Mouse (Mus musculus): Measurements from ENCODE around the gene Dock6. TPM values are rescaled to one million over a fixed set of nuclear protein-coding genes. Genes with fewer than 3 reads are reported as not detected.

The Dock6 gene
- polyA plus RNA-seq, 1 experiment from 2014 or later, result 15.5 TPM

GRCm38 (mm10) chr9:21762135-21762534 is 90.3 kb downstream of the Dock6 start:
- no peaks in the 10 kb centered on the region for H3K4me1 ChIP-seq (replicated peaks; ENCODE audit: control insufficient read depth, insufficient read depth, low read length)
- no peaks in the 10 kb centered on the region for H3K9me3 ChIP-seq (ENCODE audit: control insufficient read depth)
- H3K9ac ChIP-seq (ENCODE audit: low read depth, low read length), result no peak overlapping the region
- H3K4me2 ChIP-seq (replicated peaks; ENCODE audit: low read depth), result no peak overlapping the region
- H3K36me3 ChIP-seq (ENCODE audit: control insufficient read depth, insufficient read depth), result no peaks in the 10 kb centered on the region
- H3K4me3 ChIP-seq (ENCODE audit: low read depth, low read length), result no peak overlapping the region
- H3K27me3 ChIP-seq (replicated peaks; ENCODE audit: control insufficient read depth, insufficient read depth, low read length), result no peaks in the 10 kb centered on the region
- TF ChIP-seq CTCF (IDR thresholded peaks at IDR 0.05; ENCODE audit: low read depth), result no peak
- ATAC-seq, result peak; percentile 48
- H3K27ac ChIP-seq (ENCODE audit: low read depth, low read length), result 0 out of 2 replicates have a peak overlapping the region, but pooled peaks have one; percentile 11

- peak; percentile 92 for ATAC-seq
- H3K4me2 ChIP-seq (replicated peaks; ENCODE audit: low read depth), result peak within 1 kb of the TSS; percentile 90
- H3K9me3 ChIP-seq (ENCODE audit: control insufficient read depth), result no peaks in the 10 kb centered on the region
- no peaks in the 10 kb centered on the region for H3K27me3 ChIP-seq (replicated peaks; ENCODE audit: control insufficient read depth, insufficient read depth, low read length)
- no peaks in the 10 kb centered on the region; the same call in 1 of the 2 replicates for H3K36me3 ChIP-seq (ENCODE audit: control insufficient read depth, insufficient read depth)
- no peaks in the 10 kb centered on the region for H3K4me1 ChIP-seq (replicated peaks; ENCODE audit: control insufficient read depth, insufficient read depth, low read length)
- no peak within 1 kb of the TSS for H3K27ac ChIP-seq (ENCODE audit: low read depth, low read length)
- H3K9ac ChIP-seq (ENCODE audit: low read depth, low read length), result peak within 1 kb of the TSS; percentile 65
- H3K4me3 ChIP-seq (ENCODE audit: low read depth, low read length), result peak within 1 kb of the TSS; percentile 90
- TF ChIP-seq CTCF (IDR thresholded peaks at IDR 0.05; ENCODE audit: low read depth), result peak; percentile 70
- WGBS, result under 1% methylated on average over 52 of the region's 54 CpGs
Measured at GRCm38 (mm10) chr9:21760155-21761088, 92.0 kb downstream of the Dock6 start, which contains the start of gene Spc24. TSS of gene Spc24 (minus strand) at chr9:21760303.

- peak overlapping the region; percentile 90 for H3K4me3 ChIP-seq (ENCODE audit: low read depth, low read length)
- H3K4me2 ChIP-seq (replicated peaks; ENCODE audit: low read depth), result peak overlapping the region; percentile 90
- no peaks in the 10 kb centered on the region for H3K9me3 ChIP-seq (ENCODE audit: control insufficient read depth)
- no peak for TF ChIP-seq CTCF (IDR thresholded peaks at IDR 0.05; ENCODE audit: low read depth)
- H3K27me3 ChIP-seq (replicated peaks; ENCODE audit: control insufficient read depth, insufficient read depth, low read length), result no peaks in the 10 kb centered on the region
- H3K9ac ChIP-seq (ENCODE audit: low read depth, low read length), result peak overlapping the region; percentile 65
- no peaks in the 10 kb centered on the region; the same call in 1 of the 2 replicates for H3K36me3 ChIP-seq (ENCODE audit: control insufficient read depth, insufficient read depth)
- H3K4me1 ChIP-seq (replicated peaks; ENCODE audit: control insufficient read depth, insufficient read depth, low read length), result no peaks in the 10 kb centered on the region
- no peak overlapping the region for H3K27ac ChIP-seq (ENCODE audit: low read depth, low read length)
- ATAC-seq, result no peak
- 0% methylated on average over 20 of the region's 20 CpGs for WGBS
Measured at GRCm38 (mm10) chr9:21759718-21760117, 92.7 kb downstream of the Dock6 start.

GRCm38 (mm10) chr9:21758576-21759529 is 93.6 kb downstream of the Dock6 start:
- no peak for ATAC-seq
- Histone ChIP-seq H3K9me3 (ENCODE audit: control insufficient read depth) (no peaks in the 10 kb centered on the region), H3K36me3 (ENCODE audit: control insufficient read depth, insufficient read depth) (no peaks in the 10 kb centered on the region; the same call in 1 of the 2 replicates), H3K4me2 (replicated peaks; ENCODE audit: low read depth) (peak overlapping the region; percentile 90), H3K4me1 (replicated peaks; ENCODE audit: control insufficient read depth, insufficient read depth, low read length) (peaks cover 5% of the 10 kb centered on the region; the same call in 1 of the 2 replicates), H3K27ac (ENCODE audit: low read depth, low read length) (no peak overlapping the region), H3K27me3 (replicated peaks; ENCODE audit: control insufficient read depth, insufficient read depth, low read length) (no peaks in the 10 kb centered on the region), H3K9ac (ENCODE audit: low read depth, low read length) (no peak overlapping the region), H3K4me3 (ENCODE audit: low read depth, low read length) (peak overlapping the region; percentile 90)
- no peak for TF ChIP-seq CTCF (IDR thresholded peaks at IDR 0.05; ENCODE audit: low read depth)
- WGBS, result 54% methylated on average over 14 of the region's 14 CpGs

- Histone ChIP-seq H3K9ac (ENCODE audit: low read depth, low read length) (no peak overlapping the region), H3K4me3 (ENCODE audit: low read depth, low read length) (no peak overlapping the region), H3K27ac (ENCODE audit: low read depth, low read length) (0 out of 2 replicates have a peak overlapping the region, but pooled peaks have one; percentile 35), H3K27me3 (replicated peaks; ENCODE audit: control insufficient read depth, insufficient read depth, low read length) (no peaks in the 10 kb centered on the region), H3K9me3 (ENCODE audit: control insufficient read depth) (no peaks in the 10 kb centered on the region), H3K36me3 (ENCODE audit: control insufficient read depth, insufficient read depth) (peaks cover 8% of the 10 kb centered on the region), H3K4me2 (replicated peaks; ENCODE audit: low read depth) (no peak overlapping the region), H3K4me1 (replicated peaks; ENCODE audit: control insufficient read depth, insufficient read depth, low read length) (peaks cover 11% of the 10 kb centered on the region; the same call in 1 of the 2 replicates)
- WGBS, result 68% methylated on average over 13 of the region's 13 CpGs
- no peak for TF ChIP-seq CTCF (IDR thresholded peaks at IDR 0.05; ENCODE audit: low read depth)
- no peak for ATAC-seq
Measured at GRCm38 (mm10) chr9:21754516-21755321, 97.7 kb downstream of the Dock6 start.

Measured in intestine, postnatal 0 days (tissue).